Mouse (Mus musculus): ENCODE data around the gene Cbfb.
"Not testable (repeated sequence)": the region's sequence is repeated elsewhere in the genome, so short reads cannot be mapped to it uniquely, and the experiment has no call there.

- not testable (repeated sequence) for TF ChIP-seq CTCF, EP300 (IDR thresholded peaks at IDR 0.05; ENCODE audit: low read depth)
Measured at GRCm38 (mm10) chr8:105175287-105175686, 4.8 kb downstream of the Cbfb start.
